Mouse (Mus musculus): ENCODE measurements around the gene Abcf2. TPM values are rescaled to one million over a fixed set of nuclear protein-coding genes. Genes with fewer than 3 reads are reported as not detected.

The Abcf2 gene
- polyA plus RNA-seq, 1 experiment from 2014 or later: 131 TPM

GRCm38 (mm10) chr5:24593928-24594327 lies 16.7 kb upstream of the Abcf2 start:
- H3K9me3 ChIP-seq: no peaks in the 10 kb centered on the region
- peaks cover 36% of the 10 kb centered on the region for H3K4me1 ChIP-seq (replicated peaks)
- no peak overlapping the region for H3K4me3 ChIP-seq (replicated peaks)
- H3K9ac ChIP-seq (replicated peaks): no peak overlapping the region
- no peak for ATAC-seq (ENCODE audit: insufficient number of reproducible peaks, insufficient read depth, low FRiP score, low TSS enrichment, low read depth)
- 68% methylated on average over 10 of the region's 10 CpGs for WGBS
- no peak overlapping the region for H3K27ac ChIP-seq
- peaks cover 74% of the 10 kb centered on the region for H3K36me3 ChIP-seq
- no peak overlapping the region for H3K4me2 ChIP-seq
- peaks cover 36% of the 10 kb centered on the region for H3K27me3 ChIP-seq

GRCm38 (mm10) chr5:24593230-24593629 lies 16.0 kb upstream of the Abcf2 start:
- Histone ChIP-seq H3K9me3 (no peaks in the 10 kb centered on the region), H3K4me3 (replicated peaks) (no peak overlapping the region), H3K4me1 (replicated peaks) (peaks cover 32% of the 10 kb centered on the region), H3K27ac (no peak overlapping the region), H3K9ac (replicated peaks) (no peak overlapping the region), H3K36me3 (peaks cover 81% of the 10 kb centered on the region), H3K4me2 (no peak overlapping the region), H3K27me3 (peaks cover 29% of the 10 kb centered on the region)
- ATAC-seq (ENCODE audit: insufficient number of reproducible peaks, insufficient read depth, low FRiP score, low TSS enrichment, low read depth): no peak
- WGBS: 83% methylated on average over 10 of the region's 10 CpGs

GRCm38 (mm10) chr5:24592471-24593160 lies 15.3 kb upstream of the Abcf2 start:
- H3K27ac ChIP-seq: no peak overlapping the region
- ATAC-seq (ENCODE audit: insufficient number of reproducible peaks, insufficient read depth, low FRiP score, low TSS enrichment, low read depth): no peak
- peaks cover 24% of the 10 kb centered on the region for H3K27me3 ChIP-seq
- H3K4me1 ChIP-seq (replicated peaks): peaks cover 33% of the 10 kb centered on the region
- 67% methylated on average over 21 of the region's 21 CpGs for WGBS
- H3K4me3 ChIP-seq (replicated peaks): no peak overlapping the region
- peaks cover 83% of the 10 kb centered on the region for H3K36me3 ChIP-seq
- H3K4me2 ChIP-seq: no peak overlapping the region
- H3K9me3 ChIP-seq: no peaks in the 10 kb centered on the region
- no peak overlapping the region for H3K9ac ChIP-seq (replicated peaks)

GRCm38 (mm10) chr5:24591796-24592470 lies 14.7 kb upstream of the Abcf2 start:
- H3K27me3 ChIP-seq: peaks cover 24% of the 10 kb centered on the region
- no peak overlapping the region for H3K9ac ChIP-seq (replicated peaks)
- no peak overlapping the region for H3K27ac ChIP-seq
- H3K4me1 ChIP-seq (replicated peaks): peaks cover 35% of the 10 kb centered on the region
- ATAC-seq (ENCODE audit: insufficient number of reproducible peaks, insufficient read depth, low FRiP score, low TSS enrichment, low read depth): no peak
- H3K9me3 ChIP-seq: no peaks in the 10 kb centered on the region
- H3K4me2 ChIP-seq: no peak overlapping the region
- peaks cover 83% of the 10 kb centered on the region for H3K36me3 ChIP-seq
- H3K4me3 ChIP-seq (replicated peaks): no peak overlapping the region
- WGBS: 58% methylated on average over 24 of the region's 24 CpGs

GRCm38 (mm10) chr5:24591268-24591721 lies 14.0 kb upstream of the Abcf2 start:
- Histone ChIP-seq H3K9ac (replicated peaks) (no peak overlapping the region), H3K27me3 (peaks cover 24% of the 10 kb centered on the region), H3K4me3 (replicated peaks) (no peak overlapping the region), H3K27ac (no peak overlapping the region), H3K36me3 (peaks cover 82% of the 10 kb centered on the region), H3K4me1 (replicated peaks) (peaks cover 29% of the 10 kb centered on the region), H3K4me2 (peak overlapping the region; percentile 17; the same call in 1 of the 2 replicates), H3K9me3 (no peaks in the 10 kb centered on the region)
- 28% methylated on average over 23 of the region's 23 CpGs for WGBS
- ATAC-seq (ENCODE audit: insufficient number of reproducible peaks, insufficient read depth, low FRiP score, low TSS enrichment, low read depth): no peak

GRCm38 (mm10) chr5:24589511-24590500 lies 12.5 kb upstream of the Abcf2 start:
- peaks cover 67% of the 10 kb centered on the region for H3K36me3 ChIP-seq
- H3K9ac ChIP-seq (replicated peaks): no peak overlapping the region
- 88% methylated on average over 20 of the region's 20 CpGs for WGBS
- no peak overlapping the region for H3K4me2 ChIP-seq
- peaks cover 29% of the 10 kb centered on the region for H3K4me1 ChIP-seq (replicated peaks)
- H3K4me3 ChIP-seq (replicated peaks): no peak overlapping the region
- peaks cover 24% of the 10 kb centered on the region for H3K27me3 ChIP-seq
- ATAC-seq (ENCODE audit: insufficient number of reproducible peaks, insufficient read depth, low FRiP score, low TSS enrichment, low read depth): no peak
- H3K9me3 ChIP-seq: no peaks in the 10 kb centered on the region
- H3K27ac ChIP-seq: no peak overlapping the region

GRCm38 (mm10) chr5:24587200-24587577 lies 9.9 kb upstream of the Abcf2 start:
- Histone ChIP-seq H3K36me3 (peaks cover 41% of the 10 kb centered on the region), H3K27me3 (peaks cover 17% of the 10 kb centered on the region), H3K4me3 (replicated peaks) (peak overlapping the region; percentile 89), H3K9ac (replicated peaks) (peak overlapping the region; percentile 79), H3K27ac (peak overlapping the region; percentile 50; the same call in 1 of the 2 replicates), H3K9me3 (no peaks in the 10 kb centered on the region), H3K4me2 (peak overlapping the region; percentile 81), H3K4me1 (replicated peaks) (peaks cover 29% of the 10 kb centered on the region)
- no peak; the same call in 1 of the 2 replicates for ATAC-seq (ENCODE audit: insufficient number of reproducible peaks, insufficient read depth, low FRiP score, low TSS enrichment, low read depth)
- 28% methylated on average over 4 of the region's 4 CpGs for WGBS

GRCm38 (mm10) chr5:24586547-24587199 lies 9.4 kb upstream of the Abcf2 start, which contains the start of gene Chpf2:
TSS of gene Chpf2 (plus strand) at chr5:24586741.
- H3K4me3 ChIP-seq (replicated peaks): peak within 1 kb of the TSS; percentile 89
- H3K36me3 ChIP-seq: peaks cover 36% of the 10 kb centered on the region
- no peaks in the 10 kb centered on the region for H3K9me3 ChIP-seq
- H3K4me2 ChIP-seq: peak within 1 kb of the TSS; percentile 81
- peak within 1 kb of the TSS; percentile 79 for H3K9ac ChIP-seq (replicated peaks)
- peak within 1 kb of the TSS; percentile 50; the same call in 1 of the 2 replicates for H3K27ac ChIP-seq
- under 1% methylated on average over 43 of the region's 43 CpGs for WGBS
- peak; percentile 88 for ATAC-seq (ENCODE audit: insufficient number of reproducible peaks, insufficient read depth, low FRiP score, low TSS enrichment, low read depth)
- peaks cover 27% of the 10 kb centered on the region for H3K4me1 ChIP-seq (replicated peaks)
- peaks cover 12% of the 10 kb centered on the region for H3K27me3 ChIP-seq

- peaks cover 7% of the 10 kb centered on the region; the same call in 1 of the 2 replicates for H3K27me3 ChIP-seq
- no peaks in the 10 kb centered on the region for H3K9me3 ChIP-seq
- peak overlapping the region; percentile 79 for H3K9ac ChIP-seq (replicated peaks)
- 14% methylated on average over 8 of the region's 8 CpGs for WGBS
- peak overlapping the region; percentile 89 for H3K4me3 ChIP-seq (replicated peaks)
- H3K27ac ChIP-seq: no peak overlapping the region
- H3K4me2 ChIP-seq: peak overlapping the region; percentile 81
- no peak for ATAC-seq (ENCODE audit: insufficient number of reproducible peaks, insufficient read depth, low FRiP score, low TSS enrichment, low read depth)
- peaks cover 21% of the 10 kb centered on the region for H3K4me1 ChIP-seq (replicated peaks)
- H3K36me3 ChIP-seq: peaks cover 30% of the 10 kb centered on the region
Measured at GRCm38 (mm10) chr5:24586106-24586505, 8.8 kb upstream of the Abcf2 start.

GRCm38 (mm10) chr5:24578109-24578963 lies 1.1 kb upstream of the Abcf2 start:
- peaks cover 12% of the 10 kb centered on the region for H3K4me1 ChIP-seq (replicated peaks)
- peak overlapping the region; percentile 78 for H3K27ac ChIP-seq
- H3K9me3 ChIP-seq: no peaks in the 10 kb centered on the region
- ATAC-seq (ENCODE audit: insufficient number of reproducible peaks, insufficient read depth, low FRiP score, low TSS enrichment, low read depth): no peak
- no peaks in the 10 kb centered on the region for H3K27me3 ChIP-seq
- peaks cover 20% of the 10 kb centered on the region for H3K36me3 ChIP-seq
- H3K9ac ChIP-seq (replicated peaks): peak overlapping the region; percentile 59
- H3K4me2 ChIP-seq: peak overlapping the region; percentile 71
- H3K4me3 ChIP-seq (replicated peaks): peak overlapping the region; percentile 75
- 75% methylated on average over 6 of the region's 6 CpGs for WGBS
